Mouse (Mus musculus) ZHBTc4 (cell line): ENCODE measurements at regions not wholly inside any gene's neighbourhood (a gene's known extent, or its start where the extent isn't known, plus 50 kb on each side); places are given as distances from the start of the nearest gene placed in this dataset.

ENCODE experiments used
- DNase-seq: peaks from one replicate; pipeline ENCODE4 v3.0.0-alpha.2; 2011; ENCODE audit warnings: low read depth, low spot score

- DNase-seq, result no peak
Measured at GRCm38 (mm10) chr7:39866674-39867428, 349.3 kb downstream of the Zfp619 start.

- peak; percentile 7 for DNase-seq
Measured at GRCm38 (mm10) chr7:39867451-39867850, 349.9 kb downstream of the Zfp619 start.

GRCm38 (mm10) chr7:39882113-39882512 is 364.5 kb downstream of the Zfp619 start:
- DNase-seq, result no peak

GRCm38 (mm10) chr7:39894208-39894896 is 376.8 kb downstream of the Zfp619 start:
- no peak for DNase-seq

GRCm38 (mm10) chr7:39896918-39897317 is 379.4 kb downstream of the Zfp619 start:
- no peak for DNase-seq

- peak; percentile 2 for DNase-seq
Measured at GRCm38 (mm10) chr7:39898268-39898667, 380.7 kb downstream of the Zfp619 start.

- no peak for DNase-seq
Measured at GRCm38 (mm10) chr7:39933946-39934345, 416.4 kb downstream of the Zfp619 start.

GRCm38 (mm10) chr7:39937262-39937661 is 419.7 kb downstream of the Zfp619 start:
- no peak for DNase-seq

GRCm38 (mm10) chr7:39942262-39942900 is 424.8 kb downstream of the Zfp619 start:
- DNase-seq, result no peak

GRCm38 (mm10) chr7:39954110-39954509 is 436.5 kb downstream of the Zfp619 start:
- DNase-seq, result no peak

- no peak for DNase-seq
Measured at GRCm38 (mm10) chr7:39954931-39955330, 437.4 kb downstream of the Zfp619 start.

- DNase-seq, result no peak
Measured at GRCm38 (mm10) chr7:39978121-39978520, 460.6 kb downstream of the Zfp619 start.

GRCm38 (mm10) chr7:39981647-39982046 is 464.1 kb downstream of the Zfp619 start:
- DNase-seq, result no peak
